9 mouse cellular contexts compared by ENCODE assay signal in the genomic region with DNA sequence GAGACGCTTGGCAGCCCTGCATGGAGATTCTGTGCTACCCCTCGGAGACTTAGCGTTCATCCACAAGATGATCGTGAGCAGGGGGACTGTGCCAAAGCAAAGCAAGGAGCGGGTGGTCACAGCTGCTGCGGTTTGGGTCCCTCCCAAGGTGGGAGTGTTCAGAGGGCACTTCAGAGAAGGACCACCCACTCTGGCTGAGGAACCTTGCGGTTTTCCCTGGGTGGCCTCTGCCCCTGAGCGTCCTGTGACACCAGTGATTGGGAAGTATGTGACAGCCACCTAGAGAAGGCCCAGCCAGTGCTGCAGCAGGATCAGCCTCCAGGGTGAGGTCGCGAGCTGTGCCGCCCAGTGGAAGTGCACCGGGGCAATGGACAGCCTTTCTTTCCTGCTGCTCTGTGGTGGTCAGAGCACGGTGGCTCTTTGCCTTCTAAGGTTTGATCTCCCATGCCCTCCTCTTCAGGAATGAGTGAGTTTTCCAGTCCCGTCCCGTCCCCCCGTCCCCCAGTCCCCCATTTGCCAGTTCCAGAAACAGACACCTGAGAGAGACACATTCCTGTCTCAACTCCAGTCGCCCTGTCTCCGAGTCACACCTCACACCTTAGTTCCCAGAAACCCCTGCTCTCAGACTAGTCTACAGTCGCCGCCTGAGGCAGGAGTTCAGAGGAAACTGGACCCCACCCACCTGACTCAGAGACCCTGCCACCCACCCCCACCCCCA. TPM values are rescaled to one million over a fixed set of nuclear protein-coding genes. Genes with fewer than 3 reads are reported as not detected.
A peak's percentile ranks its signal among the peaks of the same experiment; 100 is the strongest.
DNase-seq lines count a peak whose midpoint lies in the region; ATAC-seq and TF ChIP-seq lines count a peak whose summit lies in the region.
"Had no signal": no experiment of that assay in that cellular context is flagged by ENCODE, and none has a peak within 500 bp of the region (broad histone marks: within the 10 kb centered on the region; RNA-seq: fewer than 3 reads in every experiment).

No protein-coding gene starts in this region.

- H3K27me3 ChIP-seq in hindbrain, embryonic 12.5 days = no peaks in the 10 kb centered on the region
- no peaks in the 10 kb centered on the region for H3K27me3 ChIP-seq in midbrain, embryonic 14.5 days (ENCODE audit: control insufficient read depth, insufficient read depth, low read length)
- H3K27me3 ChIP-seq: liver, embryonic 15.5 days had no signal

- H3K36me3 ChIP-seq in hindbrain, embryonic 12.5 days = no peaks in the 10 kb centered on the region
- no peaks in the 10 kb centered on the region for H3K36me3 ChIP-seq in midbrain, embryonic 14.5 days (ENCODE audit: control insufficient read depth, insufficient read depth, low read length)
- H3K36me3 ChIP-seq: liver, embryonic 15.5 days had no signal

- H3K27ac ChIP-seq in hindbrain, embryonic 12.5 days = no peak overlapping the region
- H3K27ac ChIP-seq in midbrain, embryonic 14.5 days (replicated peaks; ENCODE audit: low read depth, low read length) = peak overlapping the region; percentile 22
- H3K27ac ChIP-seq: liver, embryonic 15.5 days had no signal

- DNase-seq in kidney, postnatal 10 days = peak; percentile 71
- DNase-seq in kidney, postnatal 25 days = no peak
- DNase-seq in brain, embryonic 14.5 days (ENCODE audit: low read depth) = peak; percentile 56
- DNase-seq in midbrain, embryonic 14.5 days = peak; percentile 30
- DNase-seq in right cerebral cortex, postnatal 10 days (ENCODE audit: low spot score in 2 of 2) = no peak
- no peak for DNase-seq in adrenal gland, postnatal 4 days (ENCODE audit: low spot score in 2 of 2)
- DNase-seq in c-Kit-positive CD71-positive TER-119-positive erythroid progenitor cells, embryonic 14.5 days (ENCODE audit: low spot score) = no peak

- no peak overlapping the region for H3K4me3 ChIP-seq in hindbrain, embryonic 12.5 days
- H3K4me3 ChIP-seq in midbrain, embryonic 14.5 days (replicated peaks; ENCODE audit: low read depth, low read length) = no peak overlapping the region
- H3K4me3 ChIP-seq: liver, embryonic 15.5 days had no signal

- no peak for TF ChIP-seq CTCF in brain, embryonic 14.5 days (IDR thresholded peaks at IDR 0.05; ENCODE audit: borderline replicate concordance, extremely low read depth, insufficient read depth, insufficient read length)

- H3K9me3 ChIP-seq in hindbrain, embryonic 12.5 days (replicated peaks) = 0 out of 2 replicates have a peak, but pooled peaks cover 4% of the 10 kb centered on the region
- no peaks in the 10 kb centered on the region for H3K9me3 ChIP-seq in midbrain, embryonic 14.5 days (ENCODE audit: control insufficient read depth, low read length)
- H3K9me3 ChIP-seq: liver, embryonic 15.5 days had no signal

- 62% methylated on average over 20 of the region's 20 CpGs for WGBS in hindbrain, embryonic 12.5 days
- 61% methylated on average over 20 of the region's 20 CpGs for WGBS in midbrain, embryonic 14.5 days

- ATAC-seq in hindbrain, embryonic 12.5 days (ENCODE audit: low FRiP score) = no peak
- ATAC-seq in midbrain, embryonic 14.5 days (ENCODE audit: low FRiP score, low TSS enrichment) = peak; percentile 6; the same call in 1 of the 2 replicates

- no peak for TF ChIP-seq POLR2A in brain, embryonic 14.5 days (IDR thresholded peaks at IDR 0.05; ENCODE audit: borderline replicate concordance, extremely low read depth, insufficient read depth, insufficient read length, poor library complexity, severe bottlenecking)

- 0 out of 2 replicates have a peak overlapping the region, but pooled peaks have one; percentile 23 for H3K9ac ChIP-seq in hindbrain, embryonic 12.5 days
- no peak overlapping the region for H3K9ac ChIP-seq in midbrain, embryonic 14.5 days (replicated peaks; ENCODE audit: low read length)
- H3K9ac ChIP-seq: liver, embryonic 15.5 days had no signal

- H3K4me2 ChIP-seq in hindbrain, embryonic 12.5 days (replicated peaks) = no peak overlapping the region
- no peak overlapping the region for H3K4me2 ChIP-seq in midbrain, embryonic 14.5 days (ENCODE audit: low read length)
- H3K4me2 ChIP-seq: liver, embryonic 15.5 days had no signal

- peaks cover 41% of the 10 kb centered on the region for H3K4me1 ChIP-seq in hindbrain, embryonic 12.5 days
- H3K4me1 ChIP-seq in midbrain, embryonic 14.5 days (ENCODE audit: control insufficient read depth, insufficient read depth, low read length) = peaks cover 22% of the 10 kb centered on the region
- H3K4me1 ChIP-seq: liver, embryonic 15.5 days had no signal

RNA-seq across cellular contexts. Expression of a gene that starts 21.5 kb away (rescaled TPM):
- polyA plus RNA-seq in brain, embryonic 14.5 days (2012; rRNA removed) = 51.4 and 145 TPM in 2 replicates
- 135 and 138 TPM in 2 replicates for polyA plus RNA-seq in hindbrain, embryonic 12.5 days (2016; fragmentation: Nextera tagmentation; extraction: Ambion mirVana)
- polyA plus RNA-seq in midbrain, embryonic 14.5 days (2014; fragmentation: Nextera tagmentation; extraction: Ambion mirVana) = 104 and 117 TPM in 2 replicates
- 100 to 1,000 TPM; 116 to 127 TPM for total RNA-seq in adrenal gland, postnatal 4 days (2021)

Comparison
In these comparisons a context has a peak if more than half of its experiments do, and no peak if none do; other contexts are left out.
1. DNase-seq: peak in kidney, postnatal 10 days (single experiment), brain, embryonic 14.5 days (single experiment) and midbrain, embryonic 14.5 days (single experiment); none in kidney, postnatal 25 days (0 of 2), right cerebral cortex, postnatal 10 days (0 of 2), adrenal gland, postnatal 4 days (0 of 2) and c-Kit-positive CD71-positive TER-119-positive erythroid progenitor cells, embryonic 14.5 days (single experiment).